Mouse (Mus musculus) c-Kit-positive CD71-positive TER-119-negative erythroid progenitor cells, embryonic 14.5 days (primary cell): Measurements from ENCODE around the gene Sobp.
A peak's percentile ranks its signal among the peaks of the same experiment; 100 is the strongest.

Experiments
- DNase-seq: peaks from one replicate; pipeline ENCODE4 v3.0.0-alpha.2; 2013; ENCODE audit warnings: low read depth

The Sobp gene

DNA sequence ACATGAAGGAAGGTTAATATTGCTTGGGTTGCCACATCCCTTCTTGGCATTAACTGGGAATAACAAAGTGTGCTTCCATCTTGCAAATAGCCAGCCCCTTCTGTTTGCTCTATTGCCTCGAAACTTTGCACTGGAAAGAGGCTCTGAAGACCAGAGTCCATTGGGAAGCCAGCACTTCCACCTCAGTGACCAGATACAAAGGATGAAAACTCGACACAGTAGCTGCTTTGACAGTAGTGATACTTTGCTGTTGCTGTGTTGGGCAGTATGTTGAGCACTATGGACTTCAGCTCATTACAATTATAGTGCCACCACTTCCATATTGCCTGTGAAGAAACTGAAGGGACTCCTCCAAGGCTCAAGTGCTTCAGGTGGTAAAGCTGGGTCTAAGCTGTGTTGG is 86.9 kb downstream of the Sobp start:
- no peak for DNase-seq

DNA sequence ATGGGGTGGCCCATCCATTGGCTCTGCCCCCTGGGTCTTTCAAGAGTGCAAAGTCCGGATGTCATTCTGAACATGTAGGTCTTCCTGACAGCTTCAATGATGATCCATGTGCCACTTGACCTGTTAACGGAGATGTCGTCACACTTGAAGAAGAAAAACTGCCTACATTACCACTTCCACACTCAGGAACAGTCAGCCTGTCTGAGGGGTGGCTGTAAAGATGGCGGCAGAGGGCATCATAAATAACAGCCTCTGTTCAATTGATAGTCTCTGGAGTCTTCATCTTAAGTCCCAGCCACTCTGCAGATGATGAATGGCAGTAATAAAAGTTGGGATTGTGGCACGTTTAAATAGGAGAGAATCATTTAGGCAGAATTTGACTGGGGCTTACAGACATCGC is 87.4 kb downstream of the Sobp start:
- DNase-seq, result no peak

DNA sequence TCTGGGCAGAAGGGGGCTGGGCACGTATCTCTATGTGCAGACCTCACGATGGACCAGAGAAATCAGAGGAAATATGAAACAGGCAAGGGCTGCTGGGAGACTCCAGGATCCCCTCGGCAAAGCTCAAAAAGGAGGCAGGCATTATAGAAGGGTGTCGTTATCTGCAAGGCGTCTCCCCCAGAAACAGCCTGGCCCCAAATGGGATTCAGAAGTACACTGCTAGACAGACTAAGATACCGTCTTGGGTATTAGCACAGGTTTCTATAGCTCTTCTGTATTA is 90.3 kb downstream of the Sobp start:
- DNase-seq, result no peak

DNA sequence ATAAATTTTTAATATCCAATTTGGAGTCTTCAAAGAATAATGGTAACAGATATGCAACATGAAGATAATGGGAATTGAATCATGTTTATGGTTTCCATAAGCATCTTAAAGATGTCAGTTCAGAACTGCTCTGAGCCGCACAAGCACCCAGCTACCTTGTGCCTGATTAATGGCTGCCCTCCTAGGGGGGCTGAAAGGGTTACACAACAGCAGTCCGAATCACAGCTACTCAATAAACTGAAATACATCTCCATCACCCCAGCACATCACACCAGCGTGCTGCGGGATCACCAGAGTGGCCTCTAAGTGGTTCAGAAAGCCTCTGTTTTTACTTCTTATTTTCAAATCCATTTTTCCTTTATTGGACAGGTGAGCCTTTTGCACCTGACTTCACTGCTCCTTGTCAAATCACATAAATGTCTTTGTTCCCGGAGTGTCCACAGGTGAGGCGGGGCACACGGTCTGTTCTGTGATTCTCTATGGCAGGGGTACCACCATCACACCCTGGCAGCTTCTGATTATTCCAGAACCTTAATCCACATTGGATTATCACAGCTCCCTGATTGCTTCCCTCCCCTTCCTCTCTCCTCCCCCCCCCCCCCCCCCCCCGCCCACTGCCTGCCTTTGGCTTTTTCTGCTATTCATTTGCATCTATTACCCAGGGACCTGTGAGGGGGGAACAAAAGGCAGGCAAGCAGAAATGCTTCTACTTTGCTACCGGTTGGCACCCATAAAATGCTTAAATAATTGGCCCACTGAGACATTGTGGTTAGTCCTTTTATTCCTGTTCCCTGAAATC is 90.8 kb downstream of the Sobp start:
- no peak for DNase-seq

DNA sequence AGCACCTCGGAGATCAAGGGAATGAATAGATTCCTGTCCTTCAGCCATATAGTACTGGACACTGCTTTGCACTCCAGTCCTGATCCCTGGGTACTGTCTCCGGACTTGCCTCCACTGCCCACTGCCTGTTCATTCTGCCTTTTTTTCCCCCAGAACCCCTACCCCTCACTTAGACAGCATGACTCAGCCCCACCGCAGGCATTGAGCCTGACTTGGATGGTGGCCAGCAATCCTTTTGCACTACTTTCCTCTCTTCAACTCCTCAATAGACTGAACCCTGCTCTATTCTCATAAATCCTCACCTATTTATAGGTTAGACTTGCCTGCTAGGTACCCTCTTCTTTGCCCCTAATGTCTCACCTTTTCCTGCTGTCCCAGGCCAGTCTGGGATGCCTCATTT is 93.0 kb downstream of the Sobp start:
- no peak for DNase-seq

DNA sequence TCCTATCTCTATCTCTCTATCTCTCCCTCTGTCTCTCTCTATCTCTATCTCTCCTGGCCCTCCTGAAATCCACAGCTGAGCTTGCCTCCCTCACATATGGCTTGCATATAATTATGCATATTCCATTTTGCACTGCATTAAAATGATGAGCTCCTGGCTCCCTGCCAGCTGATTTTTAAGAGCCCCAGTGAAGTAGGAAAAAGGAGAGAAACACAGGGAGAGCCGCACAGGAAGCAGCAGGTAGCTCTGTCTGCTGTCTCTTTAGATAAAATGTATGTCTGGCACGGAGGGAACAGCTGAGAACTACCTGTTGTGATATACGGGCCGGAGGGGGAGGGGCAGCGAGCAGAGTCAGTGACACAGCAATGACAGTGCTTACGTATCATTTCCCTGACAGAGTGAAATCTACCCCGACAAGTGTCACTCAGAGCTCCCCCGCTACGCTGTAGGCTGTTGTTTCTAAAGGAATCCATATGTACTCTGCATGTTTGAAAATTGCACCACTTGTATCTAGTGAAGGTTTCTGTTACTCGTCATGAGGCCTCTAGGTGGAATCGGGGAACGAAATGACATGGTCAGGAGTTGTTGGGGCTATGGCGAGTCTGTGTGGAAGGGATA is 98.7 kb downstream of the Sobp start:
- DNase-seq, result no peak

DNA sequence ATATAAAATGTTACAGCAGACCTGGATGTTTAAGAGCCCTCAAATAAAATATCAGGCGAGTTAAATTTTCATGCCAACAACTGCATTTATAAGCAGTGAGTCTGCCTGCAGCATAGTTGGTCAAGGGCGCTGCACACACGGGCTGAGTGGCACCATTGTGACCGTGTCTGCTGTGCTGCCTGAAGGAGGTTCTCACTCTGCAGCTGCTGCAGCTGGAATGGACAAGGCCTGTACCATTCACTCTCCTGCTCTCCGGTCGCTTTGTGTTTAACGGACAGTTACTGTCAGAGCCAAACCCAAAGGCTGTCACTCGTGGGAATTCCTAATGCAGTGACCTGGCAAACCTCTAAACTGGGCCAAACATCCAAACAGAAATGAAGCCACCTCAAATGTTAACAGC is 101.0 kb downstream of the Sobp start:
- no peak for DNase-seq

DNA sequence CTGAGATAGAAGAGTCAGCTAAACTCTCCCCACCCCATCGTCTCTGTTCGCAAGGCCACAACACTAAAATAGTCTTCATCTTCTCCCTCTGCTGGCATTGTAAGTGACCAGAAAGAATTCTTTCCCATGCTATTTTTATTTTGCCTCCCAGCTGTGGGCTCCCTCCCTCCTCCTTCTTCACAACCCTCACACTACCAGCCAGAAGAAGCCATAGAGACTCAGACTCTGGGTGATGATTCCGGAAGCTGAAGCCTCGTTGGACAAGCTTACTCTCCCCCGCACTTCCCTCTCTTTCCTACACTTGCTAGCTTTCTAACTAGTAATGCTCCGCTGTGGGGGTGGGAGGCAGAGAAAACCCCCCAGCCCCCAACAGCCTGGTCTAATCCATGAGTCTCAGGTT is 103.4 kb downstream of the Sobp start:
- no peak for DNase-seq

DNA sequence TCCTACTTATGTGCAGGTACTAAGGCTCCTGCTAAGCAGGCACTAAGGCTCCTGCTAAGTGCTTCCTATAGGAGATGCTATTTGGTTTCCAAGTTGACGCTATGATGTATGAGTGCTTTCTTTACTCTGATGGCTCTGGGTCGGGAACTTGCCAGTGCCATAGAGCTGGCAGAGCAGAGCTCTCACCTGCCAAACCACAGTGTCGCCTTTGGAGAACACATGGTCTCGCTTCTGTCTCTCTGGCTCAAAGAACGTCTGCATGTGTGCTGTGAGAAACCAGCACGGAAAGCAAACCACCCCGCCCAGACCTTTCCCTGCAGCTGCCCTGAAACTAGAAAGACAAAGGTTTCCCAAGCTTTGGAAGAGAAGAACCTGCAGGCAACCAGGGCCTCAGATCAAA is 109.0 kb downstream of the Sobp start:
- no peak for DNase-seq

DNA sequence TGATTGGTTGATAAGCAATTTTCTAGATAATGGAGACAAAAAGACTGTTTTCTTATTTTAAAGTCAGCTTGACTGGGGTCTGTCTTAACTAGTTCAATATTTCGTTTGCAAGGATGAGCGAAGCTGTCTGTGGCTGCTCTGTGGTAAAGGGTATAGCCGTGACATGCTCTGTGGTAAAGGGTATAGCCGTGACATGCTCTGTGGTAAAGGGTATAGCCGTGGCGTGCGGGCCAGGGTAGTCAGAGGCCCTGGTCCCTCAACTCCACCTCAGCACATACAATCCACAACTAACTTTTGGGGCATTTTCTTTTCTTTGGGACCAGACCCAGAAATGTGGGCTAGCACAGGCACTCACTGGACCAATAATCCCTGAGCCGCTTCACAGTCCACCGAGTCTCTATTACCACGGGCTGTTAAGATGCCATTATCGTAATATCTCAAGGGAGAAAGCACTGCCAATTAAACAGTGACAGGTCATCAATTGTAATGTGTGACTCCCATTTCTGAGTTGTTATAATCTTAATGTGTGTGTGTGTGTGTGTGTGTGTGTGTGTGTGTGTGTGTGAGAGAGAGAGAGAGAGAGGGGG is 112.7 kb downstream of the Sobp start:
- no peak for DNase-seq

DNA sequence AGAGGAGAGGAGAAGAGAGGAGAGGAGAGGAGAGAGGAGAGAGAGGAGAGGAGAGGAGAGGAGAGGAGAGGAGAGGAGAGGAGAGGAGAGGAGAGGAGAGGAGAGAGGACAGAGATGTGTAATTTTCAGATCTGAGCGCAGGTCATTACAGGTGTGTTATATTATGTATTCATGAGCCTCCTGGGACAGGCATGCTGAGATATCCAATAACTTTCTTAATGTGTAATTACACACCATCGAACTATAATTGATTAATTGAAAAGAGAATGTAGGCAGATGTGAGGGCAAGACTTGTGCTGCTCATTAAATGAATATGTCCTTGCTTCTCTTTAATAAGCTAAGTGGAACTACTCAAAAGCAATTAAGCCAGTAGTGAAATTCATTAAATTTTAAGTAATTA is 118.9 kb downstream of the Sobp start:
- no peak for DNase-seq

DNA sequence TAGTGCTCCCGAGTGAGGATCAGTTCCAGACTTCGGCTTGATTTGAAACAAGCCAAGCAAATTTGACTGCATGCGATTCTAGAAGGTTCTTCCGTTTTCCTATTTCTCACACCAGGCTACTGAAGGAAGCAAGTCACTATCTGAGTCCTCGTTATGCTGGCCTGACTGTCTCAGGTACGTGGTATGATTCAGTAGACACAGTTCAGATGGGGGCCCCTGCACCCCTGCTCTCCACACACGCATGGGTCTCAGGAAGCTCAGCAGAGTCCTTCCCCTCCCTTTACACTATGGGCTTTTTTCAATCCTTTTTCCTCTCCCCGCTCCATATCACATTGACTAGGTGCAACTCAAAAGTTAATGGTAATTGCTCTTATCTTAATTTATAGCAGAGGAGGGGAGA is 119.6 kb downstream of the Sobp start:
- no peak for DNase-seq

DNA sequence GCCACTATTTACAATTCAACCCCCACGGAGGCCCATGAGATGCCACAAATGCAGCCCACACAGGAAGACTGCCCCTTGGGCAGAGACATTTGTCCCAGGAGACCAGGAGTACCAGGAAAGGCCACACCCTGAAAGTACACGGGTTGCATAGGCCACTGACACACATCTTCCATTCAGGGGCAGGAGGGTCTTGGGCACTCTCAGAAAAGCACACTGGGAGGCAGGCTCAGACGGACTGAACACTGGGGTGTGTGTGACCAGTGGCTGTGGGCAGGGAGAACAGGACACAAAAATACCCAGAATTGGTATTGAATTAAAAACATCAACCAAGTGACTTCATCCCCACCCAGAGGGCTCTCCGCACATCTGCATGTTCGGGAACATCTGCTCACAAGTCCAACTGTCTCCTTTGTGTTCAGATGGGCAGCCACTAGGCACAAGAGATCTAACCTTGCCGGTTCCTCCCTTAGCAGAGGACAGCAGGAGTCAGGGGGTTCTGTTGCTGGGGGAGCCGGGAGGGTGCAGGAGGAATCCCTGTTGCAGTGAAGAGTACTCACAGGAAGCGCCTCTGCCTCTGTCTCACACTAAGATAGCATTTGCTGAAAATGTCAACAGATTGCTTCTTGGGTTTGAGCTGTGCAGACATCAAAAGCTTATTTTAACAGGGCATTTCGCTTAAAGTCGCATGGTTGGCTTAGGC is 120.3 kb downstream of the Sobp start:
- no peak for DNase-seq

DNA sequence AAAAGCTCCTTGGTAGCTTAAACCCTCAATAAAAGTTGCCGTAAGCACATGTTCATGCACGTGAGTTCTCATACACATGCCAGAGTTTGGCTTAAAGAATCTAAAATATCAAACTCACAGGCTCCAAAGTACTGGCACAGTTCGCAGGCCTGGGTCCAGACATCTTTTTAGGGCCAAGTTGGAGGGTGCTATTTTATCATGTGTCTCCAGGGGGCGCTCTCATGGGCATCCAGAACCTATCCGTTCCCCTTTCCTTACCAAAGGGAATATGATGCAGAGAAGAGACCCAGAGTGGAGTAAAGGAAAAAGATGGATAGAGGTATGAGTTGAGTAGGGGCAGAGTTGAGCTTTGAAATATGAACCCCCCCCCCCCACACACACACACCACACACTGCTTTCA is 121.9 kb downstream of the Sobp start:
- DNase-seq, result peak; percentile 10

DNA sequence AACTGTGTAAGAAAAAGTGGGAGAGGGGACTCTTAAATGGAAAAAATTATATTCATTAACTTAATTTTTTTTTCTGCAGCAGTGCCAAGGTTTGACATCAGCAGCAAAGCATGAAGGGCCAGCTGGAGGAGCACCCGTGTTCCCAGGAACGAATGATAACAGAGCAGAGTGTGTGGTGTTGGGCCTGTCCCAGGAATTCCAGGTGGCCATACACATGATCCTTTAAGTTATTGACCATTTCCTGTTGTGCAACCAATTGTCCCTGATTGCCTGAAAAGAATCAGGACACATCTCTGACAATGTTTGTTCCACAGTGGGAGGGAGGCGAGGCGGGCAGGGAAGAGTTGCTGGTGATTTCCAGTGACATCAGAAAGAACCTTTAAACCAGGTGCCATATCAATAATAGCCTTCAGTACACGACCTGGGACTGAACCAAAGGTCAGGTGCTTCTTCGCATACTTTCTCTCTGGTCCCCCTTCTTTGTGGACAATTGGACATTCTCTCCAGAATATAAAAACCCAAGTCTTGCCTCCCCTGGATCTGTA is 126.5 kb downstream of the Sobp start:
- no peak for DNase-seq

DNA sequence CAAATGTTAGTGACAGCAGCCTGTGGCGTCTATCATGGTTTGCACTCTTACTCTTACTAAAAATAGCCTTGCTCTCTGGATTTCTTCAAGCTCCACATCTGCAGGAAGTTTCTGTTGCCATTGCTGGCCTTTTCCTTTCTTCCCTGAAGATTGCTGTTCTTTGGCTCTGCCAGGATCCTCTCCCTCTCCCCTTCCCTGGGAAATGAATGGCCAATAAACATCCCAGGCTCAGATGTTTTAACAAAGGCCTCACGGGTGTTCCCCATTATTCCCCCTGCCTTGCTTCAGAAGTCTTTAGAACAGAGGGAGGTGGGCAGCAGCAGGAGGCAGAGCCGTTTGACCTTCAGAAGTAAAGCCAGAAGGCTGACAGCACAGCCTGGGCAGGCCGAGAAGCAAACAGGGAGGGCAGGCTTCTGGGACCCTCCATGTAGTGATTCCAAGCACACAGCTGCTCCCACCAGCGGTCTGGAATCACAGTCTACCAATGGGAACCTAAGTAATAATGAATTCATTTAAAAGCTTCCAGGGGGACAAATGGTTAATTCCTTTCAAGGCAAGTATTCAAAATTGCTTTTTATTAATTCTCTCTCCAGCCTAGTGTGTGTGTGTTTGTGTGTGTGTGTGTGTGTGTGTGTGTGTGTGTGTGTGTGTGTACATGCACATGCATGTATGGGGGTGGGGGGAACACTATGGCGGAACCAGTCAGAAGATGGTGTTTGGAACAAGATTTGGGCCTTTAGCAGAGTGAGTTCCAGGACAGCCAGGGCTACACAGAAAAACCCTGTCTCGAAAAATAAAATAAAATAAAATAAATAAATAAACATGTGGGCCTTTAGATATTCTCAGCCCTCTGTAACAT is 130.8 kb downstream of the Sobp start:
- DNase-seq, result no peak

DNA sequence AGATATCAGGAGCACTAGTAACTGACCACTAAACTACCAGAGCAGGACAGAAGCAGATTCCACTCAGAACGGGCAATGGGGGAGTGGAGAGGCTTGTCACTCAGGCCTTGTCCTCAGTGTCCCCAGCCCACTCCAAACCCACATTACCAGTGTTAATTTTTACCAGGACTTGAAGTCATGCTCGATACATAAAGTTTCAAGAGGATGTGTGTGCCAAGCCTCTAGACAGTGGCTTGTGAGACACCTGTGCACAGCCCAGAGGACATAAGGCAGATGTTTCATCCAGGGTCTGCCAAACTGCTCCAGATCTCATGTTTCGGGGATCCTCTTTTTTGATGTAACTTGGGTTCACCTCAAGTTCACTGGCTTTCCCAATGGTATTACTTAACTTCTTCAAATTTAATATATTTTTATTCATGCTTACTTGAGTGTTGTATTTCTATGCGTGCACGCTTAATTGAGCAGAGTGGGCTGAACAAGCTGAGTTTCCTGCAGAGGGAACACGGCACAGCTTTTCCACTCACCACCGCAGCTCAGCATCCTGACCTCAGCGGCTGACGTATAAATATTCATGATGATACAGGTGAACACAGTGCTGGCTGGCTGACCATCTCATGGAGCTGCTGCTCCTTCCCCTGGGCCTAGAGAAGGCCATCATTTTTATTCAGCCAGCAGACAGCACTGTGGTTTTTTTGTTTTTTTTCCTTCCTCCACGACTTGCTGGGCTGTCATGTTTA is 131.6 kb downstream of the Sobp start:
- DNase-seq, result no peak

DNA sequence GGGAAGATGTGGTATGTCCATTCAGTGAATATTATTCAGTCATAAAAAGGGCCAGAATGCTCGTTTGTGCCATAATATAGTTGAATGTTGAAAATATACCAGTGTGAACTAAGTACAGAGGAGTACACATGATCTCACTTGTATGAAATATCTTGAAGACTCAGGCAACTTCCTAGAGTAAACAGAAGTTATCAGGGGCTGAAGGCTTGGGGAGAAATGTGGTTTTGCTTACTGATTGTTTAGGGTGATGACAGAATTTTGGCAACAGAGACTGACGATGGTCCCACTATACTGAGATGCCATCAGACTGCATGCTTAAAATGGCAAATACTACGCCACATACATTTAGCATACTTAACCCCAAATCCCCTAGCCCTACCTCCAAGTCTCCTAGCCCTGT is 132.5 kb downstream of the Sobp start:
- no peak for DNase-seq

DNA sequence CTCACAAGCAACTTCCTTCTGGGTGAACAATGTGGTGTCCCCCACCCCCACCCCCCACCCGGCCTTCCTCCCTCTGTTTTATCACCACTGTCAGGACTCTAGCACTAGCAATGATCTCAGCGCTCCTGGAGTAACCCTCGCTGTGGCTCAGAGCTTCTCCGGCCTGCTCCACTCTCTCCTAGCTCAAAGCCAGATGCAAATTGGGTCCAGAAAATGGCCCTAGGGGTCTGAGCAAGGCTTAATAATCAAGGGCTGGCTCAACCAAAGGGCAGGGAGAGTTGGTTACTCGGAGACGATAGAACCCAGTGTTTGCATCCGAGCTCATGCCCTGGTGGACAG is 136.9 kb downstream of the Sobp start:
- DNase-seq, result no peak

DNA sequence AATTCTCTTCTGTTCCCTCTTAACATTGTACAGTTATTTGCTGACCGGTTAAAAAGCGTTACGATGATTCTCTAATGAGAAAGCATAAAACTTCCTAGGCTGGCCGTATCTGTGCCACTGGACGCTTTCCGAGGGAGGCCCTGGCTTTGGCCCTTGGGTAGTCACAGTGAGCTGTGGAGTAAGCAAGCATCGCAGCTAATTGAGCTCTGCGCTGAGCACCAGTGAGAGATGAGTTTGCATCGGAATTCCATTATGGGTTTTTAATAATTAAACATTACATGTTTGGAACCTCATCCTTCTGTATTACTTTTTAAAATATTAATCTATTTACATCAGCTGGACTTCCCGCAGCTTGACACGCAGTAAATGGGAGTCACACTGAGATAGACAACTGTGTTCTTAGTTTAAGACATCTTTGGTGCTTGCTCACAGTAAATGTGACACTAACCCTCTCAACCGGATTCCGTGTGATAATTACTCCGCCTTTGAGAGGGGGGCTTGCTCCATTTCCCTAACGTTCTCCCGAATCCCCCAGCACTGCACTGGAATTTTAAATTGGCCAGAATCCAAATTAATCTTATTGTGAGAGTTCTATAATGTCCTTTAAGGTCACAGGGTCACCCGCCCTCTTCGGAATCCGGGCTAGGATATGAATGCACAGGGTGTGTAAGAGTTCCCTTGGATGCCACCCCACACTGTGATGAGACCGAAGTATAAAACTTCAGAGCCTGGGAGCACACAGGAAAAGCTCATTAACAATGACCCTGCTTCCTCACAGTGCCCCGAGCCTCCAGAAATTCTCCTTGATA is 137.5 kb downstream of the Sobp start:
- no peak for DNase-seq

DNA sequence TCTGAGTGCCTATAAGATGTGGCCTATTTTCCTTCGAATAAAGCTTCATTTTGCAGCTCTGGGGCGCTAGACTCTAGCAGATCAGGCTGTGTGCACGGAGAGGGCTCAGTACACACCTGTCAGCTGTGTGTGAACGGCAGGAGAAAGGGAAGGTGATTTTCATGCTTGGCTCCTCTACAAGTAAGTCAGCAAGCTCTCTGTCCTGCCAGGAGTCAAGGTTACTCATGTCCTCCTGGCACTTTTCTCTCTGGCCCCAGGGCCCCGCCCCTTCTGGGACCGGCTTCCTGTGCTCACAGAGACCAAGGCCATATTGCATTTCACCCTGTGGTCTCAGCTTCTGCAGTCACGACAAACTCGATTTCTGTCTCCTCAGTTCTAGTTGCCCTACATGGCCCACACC is 138.8 kb downstream of the Sobp start:
- DNase-seq, result no peak
